Comparison of ENCODE assay signal across 24 mouse cellular contexts in genomic region chr10:57807754-57808153, GRCm38 (mm10). TPM values are rescaled to one million over a fixed set of nuclear protein-coding genes. Genes with fewer than 3 reads are reported as not detected.
DNase-seq lines count a peak whose midpoint lies in the region; ATAC-seq and TF ChIP-seq lines count a peak whose summit lies in the region.
"Had no signal": no experiment of that assay in that cellular context is flagged by ENCODE, and none has a peak within 500 bp of the region (broad histone marks: within the 10 kb centered on the region; RNA-seq: fewer than 3 reads in every experiment).

No protein-coding gene starts in this region.

- no peak for DNase-seq in kidney, postnatal 36 days
- peak; percentile 82 for DNase-seq in c-Kit-positive CD71-positive TER-119-positive erythroid progenitor cells, embryonic 14.5 days (ENCODE audit: low spot score)
- DNase-seq in liver, embryonic 11.5 days (ENCODE audit: low spot score): no peak
- peak; percentile 17 for DNase-seq in liver, postnatal 0 days
- no peak for DNase-seq in heart, embryonic 10.5 days (ENCODE audit: low spot score)
- no peak for DNase-seq in cerebellum, postnatal 25 days
- DNase-seq in lung, postnatal 10 days: no peak
- DNase-seq: cerebellum, adult 2 months; forebrain, postnatal 0 days; gastrocnemius, postnatal 25 days; heart, adult 18-20 months; kidney, adult 8-10 months; kidney, postnatal 25 days; lung, embryonic 14.5 days; lung, postnatal 36 days; thymus, postnatal 25 days had no signal

- no peak for TF ChIP-seq CTCF in liver, postnatal 0 days (IDR thresholded peaks at IDR 0.05; ENCODE audit: low read depth)

- H3K9ac ChIP-seq in kidney, embryonic 15.5 days: no peak overlapping the region
- H3K9ac ChIP-seq in liver, embryonic 11.5 days (ENCODE audit: low read depth, low read length): no peak overlapping the region
- H3K9ac ChIP-seq in liver, postnatal 0 days (replicated peaks): no peak overlapping the region
- H3K9ac ChIP-seq: forebrain, postnatal 0 days; hindbrain, embryonic 12.5 days; limb, embryonic 13.5 days; lung, embryonic 14.5 days; neural tube, embryonic 15.5 days had no signal

- peak; percentile 97 for TF ChIP-seq EP300 in liver, postnatal 0 days (IDR thresholded peaks at IDR 0.05; ENCODE audit: low read depth)

- no peak overlapping the region for H3K27ac ChIP-seq in kidney, embryonic 15.5 days
- H3K27ac ChIP-seq in liver, embryonic 11.5 days (ENCODE audit: low read depth, low read length): no peak overlapping the region
- H3K27ac ChIP-seq in liver, postnatal 0 days (ENCODE audit: low read depth): no peak overlapping the region
- H3K27ac ChIP-seq in heart, embryonic 10.5 days: no peak overlapping the region
- H3K27ac ChIP-seq: embryonic facial prominence, embryonic 10.5 days; hindbrain, embryonic 12.5 days; limb, embryonic 13.5 days; neural tube, embryonic 15.5 days had no signal

- no peaks in the 10 kb centered on the region for H3K4me1 ChIP-seq in kidney, embryonic 15.5 days
- no peaks in the 10 kb centered on the region for H3K4me1 ChIP-seq in liver, embryonic 11.5 days (replicated peaks; ENCODE audit: control insufficient read depth, insufficient read depth, low read length)
- 0 out of 2 replicates have a peak, but pooled peaks cover 3% of the 10 kb centered on the region for H3K4me1 ChIP-seq in liver, postnatal 0 days (ENCODE audit: insufficient read depth)
- H3K4me1 ChIP-seq in heart, embryonic 10.5 days: no peaks in the 10 kb centered on the region
- H3K4me1 ChIP-seq: embryonic facial prominence, embryonic 10.5 days; hindbrain, embryonic 12.5 days; limb, embryonic 13.5 days; neural tube, embryonic 15.5 days had no signal

- H3K9me3 ChIP-seq in kidney, embryonic 15.5 days (replicated peaks): no peaks in the 10 kb centered on the region
- no peaks in the 10 kb centered on the region for H3K9me3 ChIP-seq in liver, embryonic 11.5 days (ENCODE audit: control insufficient read depth, low read length)
- H3K9me3 ChIP-seq in liver, postnatal 0 days (ENCODE audit: low read length): no peaks in the 10 kb centered on the region
- H3K9me3 ChIP-seq in heart, embryonic 10.5 days: no peaks in the 10 kb centered on the region
- H3K9me3 ChIP-seq: embryonic facial prominence, embryonic 10.5 days; hindbrain, embryonic 12.5 days; limb, embryonic 13.5 days; neural tube, embryonic 15.5 days had no signal

- H3K36me3 ChIP-seq in kidney, embryonic 15.5 days: 0 out of 2 replicates have a peak, but pooled peaks cover 3% of the 10 kb centered on the region
- H3K36me3 ChIP-seq in liver, embryonic 11.5 days (ENCODE audit: control insufficient read depth, insufficient read depth, low read length): no peaks in the 10 kb centered on the region
- peaks cover 26% of the 10 kb centered on the region for H3K36me3 ChIP-seq in liver, postnatal 0 days (replicated peaks; ENCODE audit: insufficient read depth, low read length)
- no peaks in the 10 kb centered on the region for H3K36me3 ChIP-seq in heart, embryonic 10.5 days
- H3K36me3 ChIP-seq: embryonic facial prominence, embryonic 10.5 days; limb, embryonic 13.5 days; neural tube, embryonic 15.5 days had no signal

- no peak overlapping the region for H3K4me3 ChIP-seq in kidney, embryonic 15.5 days (replicated peaks)
- H3K4me3 ChIP-seq in liver, embryonic 11.5 days (ENCODE audit: low read depth, low read length): no peak overlapping the region
- H3K4me3 ChIP-seq in liver, postnatal 0 days (ENCODE audit: low read depth, low read length): no peak overlapping the region
- no peak overlapping the region for H3K4me3 ChIP-seq in heart, embryonic 10.5 days
- H3K4me3 ChIP-seq: embryonic facial prominence, embryonic 10.5 days; hindbrain, embryonic 12.5 days; limb, embryonic 13.5 days; neural tube, embryonic 15.5 days had no signal

- no peak overlapping the region for H3K4me2 ChIP-seq in kidney, embryonic 15.5 days
- no peak overlapping the region for H3K4me2 ChIP-seq in liver, embryonic 11.5 days
- H3K4me2 ChIP-seq in liver, postnatal 0 days (ENCODE audit: low read depth, low read length): no peak overlapping the region
- H3K4me2 ChIP-seq: hindbrain, embryonic 12.5 days; limb, embryonic 13.5 days; lung, embryonic 14.5 days; midbrain, embryonic 11.5 days; neural tube, embryonic 15.5 days had no signal

- ATAC-seq in kidney, embryonic 15.5 days (replicated peaks; ENCODE audit: low FRiP score): peak; percentile 66; the same call in 1 of the 2 replicates
- peak; percentile 97 for ATAC-seq in liver, embryonic 11.5 days (replicated peaks; ENCODE audit: low FRiP score)
- peak; percentile 97 for ATAC-seq in liver, postnatal 0 days
- ATAC-seq: forebrain, postnatal 0 days; Patski had no signal

- WGBS in kidney, embryonic 15.5 days: 86% methylated on average over 6 of the region's 6 CpGs
- 59% methylated on average over 6 of the region's 6 CpGs for WGBS in liver, embryonic 11.5 days
- 57% methylated on average over 6 of the region's 6 CpGs for WGBS in liver, postnatal 0 days (ENCODE audit: insufficient replicate concordance)
- WGBS in heart, embryonic 10.5 days: 81% methylated on average over 6 of the region's 6 CpGs

- H3K27me3 ChIP-seq in kidney, embryonic 15.5 days: no peaks in the 10 kb centered on the region
- H3K27me3 ChIP-seq in liver, embryonic 11.5 days (replicated peaks; ENCODE audit: control insufficient read depth, insufficient read depth, low read length): no peaks in the 10 kb centered on the region
- H3K27me3 ChIP-seq in liver, postnatal 0 days (ENCODE audit: insufficient read depth, low read length): no peaks in the 10 kb centered on the region
- no peaks in the 10 kb centered on the region for H3K27me3 ChIP-seq in heart, embryonic 10.5 days (ENCODE audit: insufficient read depth, poor library complexity, severe bottlenecking)
- H3K27me3 ChIP-seq: hindbrain, embryonic 12.5 days; limb, embryonic 13.5 days; neural tube, embryonic 15.5 days had no signal

RNA-seq across cellular contexts. Expression of gene Smpdl3a, which starts 13.6 kb away (rescaled TPM):
- 24.3 and 25.4 TPM in 2 replicates for polyA plus RNA-seq in kidney, embryonic 15.5 days (2015; fragmentation: Nextera tagmentation; extraction: Ambion mirVana)
- polyA plus RNA-seq in liver, embryonic 11.5 days (2014; fragmentation: Nextera tagmentation; extraction: Ambion mirVana): 9.0 and 13.4 TPM in 2 replicates
- 40.0 and 40.7 TPM in 2 replicates for polyA plus RNA-seq in liver, postnatal 0 days (2015; fragmentation: Nextera tagmentation; extraction: Ambion mirVana)
- 10.3 and 16.5 TPM in 2 replicates for polyA plus RNA-seq in heart, embryonic 10.5 days (2016; fragmentation: Nextera tagmentation; extraction: Ambion mirVana)

RNA-seq across cellular contexts. Expression of gene Fabp7, which starts 23.1 kb away (rescaled TPM):
- 7.8 and 14.3 TPM in 2 replicates for polyA plus RNA-seq in kidney, embryonic 15.5 days (2015; fragmentation: Nextera tagmentation; extraction: Ambion mirVana)
- polyA plus RNA-seq in liver, embryonic 11.5 days (2014; fragmentation: Nextera tagmentation; extraction: Ambion mirVana): 1.9 and 2.8 TPM in 2 replicates
- polyA plus RNA-seq in liver, postnatal 0 days (2015; fragmentation: Nextera tagmentation; extraction: Ambion mirVana): 7.9 TPM in 2 replicates
- polyA plus RNA-seq in heart, embryonic 10.5 days (2016; fragmentation: Nextera tagmentation; extraction: Ambion mirVana): 1.3 and 2.0 TPM in 2 replicates
- polyA plus RNA-seq: testis, adult 2 months had no signal

Comparison
In these comparisons a context has a peak if more than half of its experiments do, and no peak if none do; other contexts are left out.
1. DNase-seq: peak in c-Kit-positive CD71-positive TER-119-positive erythroid progenitor cells, embryonic 14.5 days (single experiment) and liver, postnatal 0 days (single experiment); none in kidney, postnatal 36 days (0 of 2), liver, embryonic 11.5 days (single experiment), heart, embryonic 10.5 days (single experiment), cerebellum, postnatal 25 days (0 of 2) and lung, postnatal 10 days (single experiment).
2. Peak in every context shown above with its lines, with median percentiles within 50 percentile points of each other: ATAC-seq.